Mouse (Mus musculus): ENCODE results near the gene Celsr1. TPM values are rescaled to one million over a fixed set of nuclear protein-coding genes. Genes with fewer than 3 reads are reported as not detected.

The Celsr1 gene
- polyA plus RNA-seq, 1 experiment: 0.49 TPM

DNA sequence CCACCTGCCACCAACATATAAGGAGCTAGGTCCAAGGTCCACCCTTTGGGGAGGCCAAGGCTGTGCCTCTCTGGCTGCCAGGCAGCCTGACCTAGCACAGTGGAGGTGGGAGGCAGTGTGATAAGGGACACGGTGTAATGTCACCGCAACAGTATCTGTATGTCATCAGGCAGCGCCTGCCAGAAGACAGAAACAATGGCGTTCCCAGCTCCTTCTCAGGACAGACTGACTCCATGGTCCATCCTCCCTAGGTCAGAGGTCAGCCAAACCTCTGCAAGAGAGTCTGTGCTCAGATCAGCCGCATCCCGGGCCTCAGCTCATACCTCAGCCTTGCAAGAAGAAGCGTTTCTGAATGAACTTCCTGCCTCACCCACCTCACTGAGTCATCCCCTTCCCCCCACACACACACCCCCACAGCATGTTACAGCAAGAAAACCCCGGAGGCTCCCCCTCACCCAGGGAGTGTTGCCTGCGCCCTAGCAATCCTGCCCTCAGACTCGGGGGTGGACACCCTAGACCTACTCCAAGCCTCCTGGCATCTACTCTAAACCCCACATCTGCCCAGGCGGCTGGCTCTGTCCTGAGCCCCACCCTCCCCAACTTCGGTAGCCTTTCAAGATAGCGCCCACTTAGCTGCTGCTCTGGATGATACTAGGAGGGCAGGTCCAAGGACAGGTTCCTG, 17.6 kb downstream of the Celsr1 start:
- Histone ChIP-seq H3K4me3 (replicated peaks; ENCODE audit: insufficient read depth, low read depth, low read length) (no peak overlapping the region), H3K4me1 (ENCODE audit: control insufficient read depth, insufficient read depth, low read length) (no peaks in the 10 kb centered on the region), H3K27me3 (ENCODE audit: control insufficient read depth, insufficient read depth, low read length) (no peaks in the 10 kb centered on the region), H3K27ac (ENCODE audit: insufficient read depth, low read length) (no peak overlapping the region)
- no peak for DNase-seq
- TF ChIP-seq POLR2A (IDR thresholded peaks at IDR 0.05; ENCODE audit: borderline replicate concordance, insufficient read depth, low read length) (no peak), CTCF (IDR thresholded peaks at IDR 0.05; ENCODE audit: borderline replicate concordance, insufficient read depth, low read depth, low read length) (no peak)
- WGBS: 68% methylated on average over 13 of the region's 13 CpGs

GRCm38 (mm10) chr15:86015026-86015425, 18.6 kb downstream of the Celsr1 start:
- Histone ChIP-seq H3K4me3 (replicated peaks; ENCODE audit: insufficient read depth, low read depth, low read length) (no peak overlapping the region), H3K27me3 (ENCODE audit: control insufficient read depth, insufficient read depth, low read length) (no peaks in the 10 kb centered on the region), H3K27ac (ENCODE audit: insufficient read depth, low read length) (no peak overlapping the region), H3K4me1 (ENCODE audit: control insufficient read depth, insufficient read depth, low read length) (no peaks in the 10 kb centered on the region)
- no peak for TF ChIP-seq POLR2A (IDR thresholded peaks at IDR 0.05; ENCODE audit: borderline replicate concordance, insufficient read depth, low read length)
- no peak for TF ChIP-seq CTCF (IDR thresholded peaks at IDR 0.05; ENCODE audit: borderline replicate concordance, insufficient read depth, low read depth, low read length)
- no peak for DNase-seq
- WGBS: 87% methylated on average over 7 of the region's 7 CpGs

- TF ChIP-seq CTCF (IDR thresholded peaks at IDR 0.05; ENCODE audit: borderline replicate concordance, insufficient read depth, low read depth, low read length): no peak
- no peak overlapping the region for H3K27ac ChIP-seq (ENCODE audit: insufficient read depth, low read length)
- H3K4me3 ChIP-seq (replicated peaks; ENCODE audit: insufficient read depth, low read depth, low read length): no peak overlapping the region
- WGBS: 59% methylated on average over 10 of the region's 10 CpGs
- H3K4me1 ChIP-seq (ENCODE audit: control insufficient read depth, insufficient read depth, low read length): no peaks in the 10 kb centered on the region
- no peak for DNase-seq
- no peaks in the 10 kb centered on the region for H3K27me3 ChIP-seq (ENCODE audit: control insufficient read depth, insufficient read depth, low read length)
These were observed 19.9 kb downstream of the Celsr1 start for GRCm38 (mm10) chr15:86013656-86014055.

- Histone ChIP-seq H3K27me3 (ENCODE audit: control insufficient read depth, insufficient read depth, low read length) (no peaks in the 10 kb centered on the region), H3K27ac (ENCODE audit: insufficient read depth, low read length) (no peak overlapping the region), H3K4me3 (replicated peaks; ENCODE audit: insufficient read depth, low read depth, low read length) (no peak overlapping the region), H3K4me1 (ENCODE audit: control insufficient read depth, insufficient read depth, low read length) (no peaks in the 10 kb centered on the region)
- no peak for TF ChIP-seq CTCF (IDR thresholded peaks at IDR 0.05; ENCODE audit: borderline replicate concordance, insufficient read depth, low read depth, low read length)
- no peak for TF ChIP-seq POLR2A (IDR thresholded peaks at IDR 0.05; ENCODE audit: borderline replicate concordance, insufficient read depth, low read length)
- DNase-seq: no peak
- 39% methylated on average over 2 of the region's 2 CpGs for WGBS
These were observed 20.4 kb downstream of the Celsr1 start for GRCm38 (mm10) chr15:86013130-86013529.

- H3K27me3 ChIP-seq (ENCODE audit: control insufficient read depth, insufficient read depth, low read length): no peaks in the 10 kb centered on the region
- H3K27ac ChIP-seq (ENCODE audit: insufficient read depth, low read length): no peak overlapping the region
- 55% methylated on average over 6 of the region's 6 CpGs for WGBS
- no peak for DNase-seq
- no peak overlapping the region for H3K4me3 ChIP-seq (replicated peaks; ENCODE audit: insufficient read depth, low read depth, low read length)
- no peak for TF ChIP-seq CTCF (IDR thresholded peaks at IDR 0.05; ENCODE audit: borderline replicate concordance, insufficient read depth, low read depth, low read length)
- TF ChIP-seq POLR2A (IDR thresholded peaks at IDR 0.05; ENCODE audit: borderline replicate concordance, insufficient read depth, low read length): no peak
- H3K4me1 ChIP-seq (ENCODE audit: control insufficient read depth, insufficient read depth, low read length): peaks cover 11% of the 10 kb centered on the region
These were observed 25.9 kb downstream of the Celsr1 start for GRCm38 (mm10) chr15:86007690-86008121.

DNA sequence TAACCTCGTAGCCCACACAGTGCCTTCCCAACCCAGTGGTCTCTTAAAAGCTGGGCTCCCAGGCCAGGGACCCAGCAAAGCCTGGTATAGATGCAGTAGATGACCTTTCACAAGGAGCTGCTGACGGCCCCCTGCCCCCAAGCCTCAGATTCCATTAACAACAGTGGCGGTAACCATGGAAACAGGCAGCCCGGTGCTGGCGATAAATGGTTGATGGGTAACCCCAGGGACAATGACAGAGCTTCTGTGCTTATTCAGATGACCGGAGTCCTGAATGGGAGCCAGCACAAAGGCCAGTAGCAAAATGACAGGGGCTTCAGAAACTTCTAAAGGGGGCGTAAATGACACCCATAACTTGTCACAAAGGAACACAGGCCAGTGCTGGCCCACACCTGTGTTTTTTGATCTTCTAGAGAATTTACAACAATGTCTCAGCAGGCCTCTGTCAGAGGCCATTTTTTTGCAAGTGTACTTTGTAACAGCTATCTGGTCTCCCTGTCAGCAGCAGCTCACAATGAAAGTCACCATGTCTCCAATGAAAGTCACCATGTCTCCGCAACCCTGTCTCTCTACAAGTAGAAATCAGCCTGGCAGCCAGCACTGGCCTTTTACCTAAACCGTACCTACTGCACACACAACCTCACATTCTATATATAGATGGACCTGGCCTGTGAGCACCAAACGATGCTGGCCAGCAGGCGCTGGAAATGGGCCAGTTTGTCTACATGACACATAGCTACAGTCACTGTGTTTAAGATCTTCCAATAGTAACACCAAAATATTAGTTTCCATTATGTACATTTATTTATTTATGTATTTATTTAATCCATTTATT, 27.7 kb downstream of the Celsr1 start:
- peak; percentile 72 to 86 for DNase-seq
- Histone ChIP-seq H3K27ac (ENCODE audit: insufficient read depth, low read length) (no peak overlapping the region; the same call in 1 of the 2 replicates), H3K4me3 (replicated peaks; ENCODE audit: insufficient read depth, low read depth, low read length) (no peak overlapping the region), H3K27me3 (ENCODE audit: control insufficient read depth, insufficient read depth, low read length) (no peaks in the 10 kb centered on the region), H3K4me1 (ENCODE audit: control insufficient read depth, insufficient read depth, low read length) (peaks cover 15% of the 10 kb centered on the region)
- 20% methylated on average over 11 of the region's 11 CpGs for WGBS
- TF ChIP-seq POLR2A (IDR thresholded peaks at IDR 0.05; ENCODE audit: borderline replicate concordance, insufficient read depth, low read length) (no peak), CTCF (IDR thresholded peaks at IDR 0.05; ENCODE audit: borderline replicate concordance, insufficient read depth, low read depth, low read length) (peak; percentile 17; the same call in 1 of the 2 replicates)

- Histone ChIP-seq H3K27me3 (ENCODE audit: control insufficient read depth, insufficient read depth, low read length) (no peaks in the 10 kb centered on the region), H3K4me1 (ENCODE audit: control insufficient read depth, insufficient read depth, low read length) (peaks cover 22% of the 10 kb centered on the region), H3K27ac (ENCODE audit: insufficient read depth, low read length) (no peak overlapping the region), H3K4me3 (replicated peaks; ENCODE audit: insufficient read depth, low read depth, low read length) (no peak overlapping the region)
- no peak for DNase-seq
- TF ChIP-seq CTCF (IDR thresholded peaks at IDR 0.05; ENCODE audit: borderline replicate concordance, insufficient read depth, low read depth, low read length) (no peak), POLR2A (IDR thresholded peaks at IDR 0.05; ENCODE audit: borderline replicate concordance, insufficient read depth, low read length) (no peak)
- WGBS: 96% methylated on average over 3 of the region's 3 CpGs
These were observed 29.5 kb downstream of the Celsr1 start for GRCm38 (mm10) chr15:86004048-86004447.
